Mouse (Mus musculus): Measurements from ENCODE around the gene Bco2. TPM values are rescaled to one million over a fixed set of nuclear protein-coding genes. Genes with fewer than 3 reads are reported as not detected.

Gene Bco2
- total RNA-seq, 2 experiments from 2014 or later, result 3.8 to 3.9 TPM

DNA sequence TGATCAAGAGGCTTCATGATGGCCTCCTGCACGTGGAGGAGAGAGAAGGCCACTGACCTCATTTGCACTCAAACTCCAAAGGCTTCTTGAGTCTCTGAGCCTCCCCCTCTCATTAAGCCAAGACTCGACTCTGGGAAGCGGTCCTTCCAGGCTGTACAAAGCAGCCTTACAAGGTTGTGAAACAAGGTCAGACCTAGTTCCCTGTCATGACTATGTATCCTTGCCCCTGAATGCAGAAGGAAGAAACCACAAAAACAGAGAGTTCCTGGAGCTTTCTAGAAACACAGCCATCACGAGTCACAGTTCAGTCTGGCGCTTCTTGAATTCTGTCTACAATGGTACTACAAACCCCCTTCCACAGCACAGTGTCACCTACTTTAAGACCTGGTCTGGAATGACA lies 32.4 kb downstream of the Bco2 start:
- Histone ChIP-seq H3K4me3 (no peak overlapping the region), H3K27ac (no peak overlapping the region)
- TF ChIP-seq CTCF (conservative IDR thresholded peaks at IDR 0.05), result no peak
- no peak for DNase-seq (ENCODE audit: low spot score in 2 of 2)

DNA sequence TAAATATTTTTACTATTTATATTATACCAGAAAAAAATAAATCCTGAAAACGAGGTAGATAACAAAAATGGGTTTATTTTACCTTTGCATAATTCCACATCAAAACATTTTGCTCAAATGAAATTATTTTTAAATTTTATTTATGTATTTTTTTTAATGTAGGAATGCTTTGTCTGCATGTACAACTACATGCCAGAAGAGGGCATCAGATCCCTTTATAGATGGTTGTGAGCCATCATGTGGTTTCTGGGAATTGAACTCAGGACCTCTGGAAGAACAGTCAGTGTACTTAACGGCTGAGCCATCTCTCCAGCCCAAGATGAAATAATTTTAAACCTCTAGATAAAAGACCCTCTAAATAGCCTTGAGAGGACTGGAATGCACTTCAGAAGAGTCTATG lies 33.4 kb downstream of the Bco2 start:
- TF ChIP-seq CTCF (conservative IDR thresholded peaks at IDR 0.05), result peak; percentile 65
- no peak overlapping the region for H3K27ac ChIP-seq
- H3K4me3 ChIP-seq, result no peak overlapping the region
- DNase-seq (ENCODE audit: low spot score in 2 of 2), result no peak

DNA sequence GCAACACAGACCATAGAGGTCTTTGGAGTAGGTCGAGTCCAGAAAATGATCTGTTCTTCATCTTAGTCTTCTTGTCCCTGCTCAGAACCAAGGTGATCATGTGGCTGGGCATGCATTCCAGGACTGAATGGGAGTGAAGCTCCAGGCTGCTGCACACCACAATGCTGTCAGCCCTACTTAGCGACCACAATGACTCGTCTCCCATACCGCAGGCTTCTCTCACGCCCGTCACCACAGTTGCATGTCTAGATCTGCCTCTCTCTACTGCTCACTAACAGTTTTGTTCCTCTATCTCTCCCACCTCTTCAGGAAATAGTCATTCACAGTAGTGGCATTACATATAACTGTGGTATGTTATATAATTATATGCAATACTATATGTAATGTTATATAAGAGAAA lies 34.2 kb downstream of the Bco2 start:
- no peak overlapping the region for H3K27ac ChIP-seq
- TF ChIP-seq CTCF (conservative IDR thresholded peaks at IDR 0.05), result no peak
- H3K4me3 ChIP-seq, result no peak overlapping the region
- DNase-seq (ENCODE audit: low spot score in 2 of 2), result no peak

DNA sequence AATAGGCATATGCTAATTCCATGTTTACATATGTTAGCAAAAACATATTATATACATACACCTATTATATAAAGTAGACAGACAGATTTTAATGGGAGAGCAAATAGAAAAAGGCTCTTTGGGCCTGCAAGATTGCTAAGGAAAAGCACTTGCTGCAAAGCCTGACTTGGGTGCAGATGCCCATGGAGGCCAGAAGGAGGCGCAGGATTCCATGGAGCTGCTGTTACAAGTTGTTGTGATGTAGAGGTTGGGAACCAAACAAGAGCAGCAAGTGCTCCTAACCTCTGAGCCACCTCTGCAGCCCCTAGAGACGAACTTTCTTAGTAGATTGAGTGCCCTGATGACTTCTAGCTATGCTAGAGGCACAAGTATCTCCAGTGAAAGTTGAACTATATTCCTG lies 36.2 kb downstream of the Bco2 start:
- TF ChIP-seq CTCF (conservative IDR thresholded peaks at IDR 0.05), result peak; percentile 70

DNA sequence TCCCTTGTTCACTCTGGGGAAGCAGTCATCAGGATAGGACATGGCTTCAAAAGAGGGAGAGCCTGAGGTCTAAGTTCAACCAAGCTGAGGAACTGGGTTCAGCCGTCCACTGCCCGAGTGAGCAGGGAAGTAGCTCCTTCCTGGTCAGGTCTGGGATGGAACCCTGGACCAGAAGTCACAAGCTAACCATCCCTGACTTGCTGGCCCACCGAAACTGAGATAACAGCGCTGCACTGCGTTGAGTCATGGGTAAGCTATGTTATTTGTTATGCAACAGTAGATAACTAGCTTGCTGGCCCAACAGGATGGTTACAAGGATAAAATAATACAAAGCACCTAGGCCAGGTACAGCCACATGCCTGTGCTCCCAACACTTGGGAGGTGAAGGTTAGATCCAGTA lies 39.5 kb downstream of the Bco2 start:
- Histone ChIP-seq H3K4me3 (no peak overlapping the region), H3K27ac (no peak overlapping the region)
- no peak for DNase-seq (ENCODE audit: low spot score in 2 of 2)
- TF ChIP-seq CTCF (conservative IDR thresholded peaks at IDR 0.05), result no peak

More for the DNA sequence above, 36.2 kb downstream of the Bco2 start:
- no peak for DNase-seq (ENCODE audit: low spot score in 2 of 2)
- Histone ChIP-seq H3K4me3 (no peak overlapping the region), H3K27ac (no peak overlapping the region)

DNA sequence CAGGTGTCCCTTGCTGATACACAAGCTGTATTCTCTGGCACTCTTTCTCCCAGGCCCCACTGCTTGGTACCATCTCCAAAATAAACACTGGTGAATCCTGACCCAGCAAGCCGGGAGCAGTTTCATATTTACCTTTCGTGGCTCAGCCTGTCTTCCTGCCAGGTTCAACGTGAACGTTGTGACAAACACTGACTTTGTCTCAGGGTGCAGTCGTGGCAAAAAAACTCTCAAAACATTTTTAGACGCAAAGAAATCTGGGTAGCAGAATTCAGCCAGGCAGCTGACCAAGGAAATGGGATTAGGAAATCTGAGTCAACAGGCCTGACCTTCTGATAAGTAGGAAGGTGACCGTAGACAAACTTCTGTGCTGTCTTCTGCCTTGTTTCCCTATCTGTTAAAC lies 47.4 kb downstream of the Bco2 start:
- Histone ChIP-seq H3K4me3 (no peak overlapping the region), H3K27ac (no peak overlapping the region)
- DNase-seq (ENCODE audit: low spot score in 2 of 2), result no peak
- TF ChIP-seq CTCF (conservative IDR thresholded peaks at IDR 0.05), result no peak

DNA sequence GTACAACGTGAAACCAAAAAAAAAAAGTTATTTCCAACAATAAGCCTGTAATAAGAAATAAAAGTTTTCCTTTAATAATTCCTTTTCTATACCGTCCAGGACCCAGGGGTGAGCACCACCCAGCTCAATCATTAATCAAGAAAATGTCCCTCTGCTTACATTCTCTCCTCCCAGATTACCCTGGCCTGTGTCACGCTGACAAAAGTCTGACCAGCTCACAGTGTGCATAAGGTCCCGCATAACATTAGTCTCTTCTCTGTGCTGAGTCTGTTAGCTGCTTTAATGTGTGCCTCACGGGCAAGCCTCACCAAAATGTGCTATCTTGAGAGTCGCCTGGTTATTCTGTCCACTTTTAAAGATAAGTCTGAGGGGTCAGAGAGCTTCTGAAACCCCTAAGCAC lies 49.6 kb downstream of the Bco2 start:
- no peak overlapping the region for H3K27ac ChIP-seq
- no peak for TF ChIP-seq CTCF (conservative IDR thresholded peaks at IDR 0.05)

DNA sequence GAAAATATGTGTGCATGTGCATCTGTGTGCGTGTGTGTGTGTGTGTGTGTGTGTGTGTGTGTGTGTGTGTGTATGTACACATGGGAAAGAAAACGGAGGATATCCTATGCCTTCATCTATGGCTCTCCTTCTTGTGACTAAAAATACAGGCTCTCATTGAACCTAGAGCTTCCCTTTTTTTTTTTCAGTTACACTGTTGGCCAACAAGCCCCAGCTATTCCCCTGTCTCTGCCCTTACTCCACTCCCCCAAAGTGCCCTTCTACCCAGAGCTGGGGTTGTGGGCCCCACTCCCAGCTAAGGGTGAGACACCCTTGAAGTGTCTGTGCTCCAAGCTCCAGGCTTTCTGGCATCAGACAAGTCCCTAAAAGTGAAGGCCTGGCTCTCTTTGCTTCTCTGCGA lies 52.0 kb downstream of the Bco2 start:
- TF ChIP-seq CTCF (conservative IDR thresholded peaks at IDR 0.05), result no peak
- no peak overlapping the region for H3K4me3 ChIP-seq
- no peak overlapping the region for H3K27ac ChIP-seq
- DNase-seq (ENCODE audit: low spot score in 2 of 2), result no peak

More for the DNA sequence above, 49.6 kb downstream of the Bco2 start:
- H3K4me3 ChIP-seq, result no peak overlapping the region
- no peak for DNase-seq (ENCODE audit: low spot score in 2 of 2)

DNA sequence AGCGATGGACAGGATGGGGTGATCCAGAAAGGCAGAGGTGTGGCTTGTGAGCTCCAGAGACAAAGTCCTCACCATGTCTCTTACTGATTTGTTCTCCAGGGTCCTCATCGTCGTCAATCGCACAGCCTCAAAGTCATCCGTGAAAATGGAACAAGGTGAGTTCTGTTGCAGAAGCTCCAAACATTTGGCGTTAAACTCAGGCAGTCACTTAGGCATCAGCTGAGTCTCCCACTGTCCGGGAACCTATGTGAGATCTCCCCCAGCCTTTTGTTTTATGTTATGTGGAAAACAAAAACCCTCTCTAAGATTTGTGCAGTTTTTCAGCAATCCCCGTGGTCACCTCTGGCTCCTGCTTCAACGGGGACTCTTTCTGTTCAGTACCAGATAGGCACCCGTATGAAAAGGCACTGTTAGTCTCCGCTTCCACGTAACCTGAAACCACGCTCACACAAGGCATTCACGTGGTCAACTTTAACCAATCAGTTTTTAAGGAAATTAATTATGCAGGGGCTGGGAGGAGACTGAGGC lies 53.9 kb downstream of the Bco2 start:
- peak overlapping the region; percentile 37 for H3K4me3 ChIP-seq
- no peak overlapping the region for H3K27ac ChIP-seq
- TF ChIP-seq CTCF (conservative IDR thresholded peaks at IDR 0.05), result no peak
- no peak for DNase-seq (ENCODE audit: low spot score in 2 of 2)

DNA sequence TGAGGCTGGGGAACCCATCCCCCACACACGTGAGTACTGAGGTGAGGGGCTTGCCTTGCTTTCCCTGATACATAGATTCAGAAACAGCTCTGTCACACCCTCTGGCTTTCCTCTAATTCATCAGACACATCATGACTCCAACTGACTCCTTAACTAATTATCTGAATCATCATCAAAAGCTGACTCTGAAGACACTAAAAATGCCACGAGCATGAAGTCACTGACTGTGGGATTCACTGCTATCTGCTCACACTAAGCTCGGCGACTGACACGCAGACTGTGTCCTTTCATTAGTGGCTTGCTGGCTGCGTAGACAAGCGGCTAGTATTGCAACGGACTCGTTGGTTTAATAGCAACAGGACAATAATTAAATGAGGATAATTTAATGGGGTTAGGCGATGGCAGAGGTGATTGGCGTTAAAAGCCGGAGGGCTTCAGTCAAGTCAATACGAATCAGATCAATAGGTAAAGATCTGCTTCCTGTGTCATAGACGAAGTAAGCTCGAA lies 54.5 kb downstream of the Bco2 start:
- Histone ChIP-seq H3K27ac (no peak overlapping the region), H3K4me3 (peak overlapping the region; percentile 37; the same call in 1 of the 2 replicates)
- no peak for DNase-seq (ENCODE audit: low spot score in 2 of 2)
- no peak for TF ChIP-seq CTCF (conservative IDR thresholded peaks at IDR 0.05)

DNA sequence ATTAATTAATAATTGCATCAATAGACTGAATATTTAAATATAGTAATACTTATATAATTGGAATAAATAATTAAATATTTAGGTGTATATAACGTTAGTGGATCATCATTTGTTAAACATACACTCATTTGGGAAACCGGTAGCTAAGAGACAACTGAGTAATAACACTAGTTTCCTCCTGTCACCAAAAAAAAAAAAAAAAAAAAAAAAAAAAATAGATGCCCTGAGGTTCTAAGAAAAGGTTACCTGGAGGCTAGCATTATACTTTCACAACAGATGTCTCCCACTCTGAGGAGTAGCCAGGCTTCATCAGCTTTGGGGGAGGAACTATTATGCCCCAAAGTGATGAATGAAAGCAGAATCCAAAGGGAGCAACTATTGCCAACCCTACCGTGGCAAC lies 55.2 kb downstream of the Bco2 start:
- Histone ChIP-seq H3K4me3 (no peak overlapping the region), H3K27ac (no peak overlapping the region)
- no peak for DNase-seq (ENCODE audit: low spot score in 2 of 2)
- TF ChIP-seq CTCF (conservative IDR thresholded peaks at IDR 0.05), result no peak

DNA sequence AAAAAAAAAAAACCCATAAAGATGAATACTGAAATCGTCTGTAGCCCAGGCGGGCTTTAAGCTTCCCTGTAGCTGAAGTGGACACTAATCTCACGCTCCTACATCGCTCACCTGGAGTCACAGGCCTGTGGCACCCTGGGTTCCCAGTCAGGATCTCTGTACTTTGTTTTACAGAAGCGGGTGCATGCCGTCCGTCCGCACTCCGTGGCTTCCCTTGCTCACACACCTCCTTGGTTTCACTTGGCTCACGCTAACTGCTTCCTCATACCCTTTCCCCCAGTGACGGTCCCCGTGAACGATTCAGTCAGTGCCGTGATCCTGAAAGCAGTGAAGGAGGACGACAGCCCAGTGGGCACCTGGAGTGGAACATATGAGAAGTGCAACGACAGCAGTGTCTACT lies 56.2 kb downstream of the Bco2 start:
- Histone ChIP-seq H3K4me3 (no peak overlapping the region), H3K27ac (no peak overlapping the region)
- TF ChIP-seq CTCF (conservative IDR thresholded peaks at IDR 0.05), result no peak
- DNase-seq (ENCODE audit: low spot score in 2 of 2), result no peak

DNA sequence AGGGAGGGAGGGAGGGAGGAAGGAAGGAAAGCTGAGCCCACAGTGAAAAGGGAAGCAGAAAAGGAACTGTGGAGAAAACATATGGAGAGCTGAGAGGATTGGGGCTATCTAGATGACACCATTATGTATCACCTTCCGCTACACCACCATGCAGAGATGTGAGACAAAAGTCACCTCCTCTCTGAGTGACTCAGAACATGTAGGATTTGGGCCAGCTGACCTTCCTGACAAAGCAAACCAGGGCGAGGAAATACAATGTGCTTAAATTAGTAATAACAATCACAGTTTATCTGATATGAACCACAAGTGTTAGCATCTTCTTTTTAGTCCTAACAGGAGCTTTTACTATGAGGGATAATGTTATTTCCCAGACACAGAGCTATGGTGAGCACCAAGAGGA lies 57.4 kb downstream of the Bco2 start:
- no peak for DNase-seq (ENCODE audit: low spot score in 2 of 2)
- no peak for TF ChIP-seq CTCF (conservative IDR thresholded peaks at IDR 0.05)
- Histone ChIP-seq H3K27ac (no peak overlapping the region), H3K4me3 (no peak overlapping the region)

DNA sequence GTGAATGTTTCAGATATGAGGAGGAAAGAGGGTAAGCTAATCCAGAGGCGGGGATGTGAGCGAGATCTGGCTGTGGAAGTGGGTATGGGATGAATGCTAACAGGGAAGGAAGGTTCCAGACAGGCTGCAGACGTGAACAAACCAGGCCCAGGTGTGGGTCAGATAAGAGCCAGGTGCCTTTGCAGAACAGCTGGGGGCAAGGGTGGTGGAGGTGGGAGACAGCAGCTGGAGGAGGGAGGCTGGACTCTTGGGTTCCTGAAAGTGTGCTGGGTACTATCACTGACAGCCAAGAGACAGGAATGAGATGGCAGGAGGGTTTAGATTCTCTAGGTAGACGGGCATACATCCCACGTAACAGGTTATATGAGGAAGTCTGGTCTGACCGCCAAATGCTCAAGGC lies 57.9 kb downstream of the Bco2 start:
- TF ChIP-seq CTCF (conservative IDR thresholded peaks at IDR 0.05), result no peak
- Histone ChIP-seq H3K4me3 (no peak overlapping the region), H3K27ac (no peak overlapping the region)
- no peak for DNase-seq (ENCODE audit: low spot score in 2 of 2)

DNA sequence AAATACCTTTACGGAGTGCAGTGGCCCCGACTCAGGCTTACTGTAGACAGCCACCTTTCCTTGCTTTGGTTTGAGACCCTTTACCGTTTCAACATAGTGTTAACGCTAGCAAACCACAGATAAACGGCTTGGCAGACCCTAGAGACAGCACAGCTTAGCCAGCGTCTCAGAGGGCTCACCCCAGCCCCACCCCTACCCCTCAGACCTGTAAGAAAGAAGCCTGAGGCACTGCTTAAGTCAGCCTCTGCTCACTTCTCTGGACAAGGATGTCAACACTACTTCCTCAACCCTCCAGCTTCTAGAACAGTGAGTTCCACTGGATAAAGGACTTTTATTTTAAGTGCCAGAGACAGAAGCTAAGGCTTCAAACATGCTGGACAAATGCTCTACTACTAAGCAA lies 58.4 kb downstream of the Bco2 start:
- H3K27ac ChIP-seq, result no peak overlapping the region
- H3K4me3 ChIP-seq, result no peak overlapping the region
- DNase-seq (ENCODE audit: low spot score in 2 of 2), result no peak
- no peak for TF ChIP-seq CTCF (conservative IDR thresholded peaks at IDR 0.05)
